Mouse (Mus musculus): Measurements from ENCODE around the gene Prc1. TPM values are rescaled to one million over a fixed set of nuclear protein-coding genes. Genes with fewer than 3 reads are reported as not detected.
A peak's percentile ranks its signal among the peaks of the same experiment; 100 is the strongest.
"Not testable (repeated sequence)": the region's sequence is repeated elsewhere in the genome, so short reads cannot be mapped to it uniquely, and the experiment has no call there.

The Prc1 gene
- total and polyA plus RNA-seq, 3 experiments: 3.8 to 5.3 (median 4.0) TPM

- no peak for DNase-seq
Measured at GRCm38 (mm10) chr7:80284391-80284790, 9.9 kb upstream of the Prc1 start.

GRCm38 (mm10) chr7:80285725-80286124 is 8.5 kb upstream of the Prc1 start:
- no peak for DNase-seq

DNA sequence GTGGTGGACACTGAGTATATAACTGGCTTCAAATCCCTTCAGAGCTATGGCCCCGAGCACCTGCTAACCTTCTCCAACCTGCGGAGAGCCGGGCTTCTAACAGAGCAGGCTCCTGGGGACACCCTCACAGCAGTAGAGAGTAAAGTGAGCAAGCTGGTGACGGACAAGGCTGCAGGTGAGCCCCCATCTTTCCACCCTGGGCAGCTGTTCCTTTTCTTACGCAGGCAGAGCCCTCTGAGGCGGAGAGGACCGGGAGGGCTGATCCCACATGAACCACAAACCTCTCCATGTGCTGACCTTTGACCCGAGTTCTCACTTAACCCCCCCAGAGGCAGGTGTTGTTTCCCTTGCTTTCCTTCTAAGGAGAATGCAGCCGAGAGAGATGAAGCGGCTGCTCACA is 6.5 kb upstream of the Prc1 start:
- DNase-seq: no peak

GRCm38 (mm10) chr7:80294764-80295648 is 756 bp downstream of the Prc1 start:
- no peak for DNase-seq

- no peak for DNase-seq
Measured at GRCm38 (mm10) chr7:80296462-80296861, 2.2 kb downstream of the Prc1 start.

DNA sequence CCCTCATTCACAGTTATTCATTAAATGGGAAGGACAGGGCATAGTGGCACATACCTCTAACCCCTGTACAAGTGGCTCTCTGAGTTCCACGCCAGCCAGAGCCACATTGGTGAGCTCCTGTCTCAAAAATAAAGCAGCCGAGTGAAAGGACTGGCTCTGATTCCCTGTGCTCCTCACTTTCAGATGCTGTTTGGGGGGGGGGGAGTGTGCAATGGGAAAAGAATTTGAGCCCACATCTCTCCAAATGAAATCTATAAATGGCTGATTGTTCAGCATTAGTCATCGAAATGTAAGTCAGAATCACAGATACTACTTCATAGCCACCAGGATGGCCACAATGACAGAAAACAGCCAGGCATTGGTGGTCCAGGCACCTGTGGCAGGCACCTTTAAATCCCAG is 2.8 kb downstream of the Prc1 start:
- no peak for DNase-seq

- DNase-seq: no peak
Measured at GRCm38 (mm10) chr7:80298754-80299153, 4.5 kb downstream of the Prc1 start.

DNA sequence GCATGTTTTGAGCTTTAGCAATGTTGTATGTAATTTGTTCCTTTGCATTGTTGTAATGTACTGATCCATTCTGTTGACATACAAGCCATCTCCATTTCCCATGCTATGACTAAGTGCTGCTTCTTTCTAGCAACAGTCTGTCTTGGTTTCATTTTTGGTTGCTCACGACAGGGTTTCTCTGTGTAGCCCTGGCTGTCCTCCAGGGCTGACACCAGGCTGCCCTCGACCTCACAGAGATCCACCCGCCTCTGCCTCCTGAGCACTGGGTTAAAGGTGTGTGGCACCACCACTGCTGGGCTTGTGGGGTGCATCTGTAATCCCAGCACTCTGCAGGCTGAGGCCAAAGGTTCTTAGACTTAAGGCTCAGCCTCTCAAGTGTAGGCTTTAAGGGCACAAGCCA is 5.3 kb downstream of the Prc1 start:
- DNase-seq: peak; percentile 42

DNA sequence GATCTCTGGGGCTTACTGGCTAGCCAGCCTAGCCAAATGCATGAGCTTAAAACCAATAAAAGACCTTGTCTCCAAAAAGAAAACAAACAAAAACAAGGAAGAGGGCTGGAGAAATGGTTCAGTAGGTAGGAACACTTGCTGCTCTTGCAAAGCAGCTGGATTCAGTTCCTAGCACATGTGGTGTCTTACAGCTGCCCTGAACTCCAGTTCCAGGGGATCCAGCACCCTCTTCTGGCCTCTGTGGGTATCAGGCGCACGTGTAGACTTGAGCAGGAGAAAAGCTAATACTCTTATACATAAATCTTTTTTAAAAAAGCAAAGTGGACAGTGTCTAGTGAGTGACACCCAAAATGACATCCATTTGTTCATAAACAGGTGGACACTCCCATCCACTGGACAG is 7.3 kb downstream of the Prc1 start:
- no peak for DNase-seq

DNA sequence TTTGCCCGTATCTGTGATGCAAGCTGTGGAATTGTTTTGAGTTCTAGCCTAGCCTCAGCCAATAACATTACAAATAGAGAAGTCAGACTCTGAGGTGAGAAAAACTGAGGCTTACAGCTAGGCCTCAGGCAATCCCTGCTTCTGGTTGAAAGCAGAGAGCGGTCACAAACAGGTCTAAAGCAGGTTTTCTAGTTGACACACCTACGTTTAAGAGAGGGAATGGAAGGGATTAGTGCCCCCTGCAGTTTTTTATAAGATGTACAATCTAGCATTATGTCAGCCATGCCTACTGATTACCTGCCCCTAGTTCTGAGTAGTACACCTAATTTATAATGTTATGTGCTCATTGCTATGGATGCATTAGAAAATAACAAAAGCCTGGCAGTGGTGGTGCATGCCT is 13.5 kb downstream of the Prc1 start:
- no peak for DNase-seq

DNA sequence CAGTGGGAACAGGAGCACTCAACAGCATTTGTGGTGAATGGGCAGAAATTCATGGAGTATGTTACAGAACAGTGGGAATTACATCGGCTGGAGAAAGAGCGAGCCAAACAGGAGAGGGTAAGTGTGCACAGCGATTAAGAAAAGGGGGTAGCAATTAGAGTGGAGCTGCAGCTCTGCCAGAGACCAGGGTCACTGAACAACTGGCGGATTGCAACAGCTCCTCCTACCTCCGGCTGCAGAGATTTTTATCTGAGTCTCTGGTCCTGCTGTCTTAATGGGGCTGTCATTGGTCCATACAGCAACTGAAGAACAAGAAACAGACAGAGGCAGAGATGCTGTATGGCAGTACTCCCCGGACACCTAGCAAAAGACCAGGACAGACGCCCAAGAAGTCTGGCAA is 16.5 kb downstream of the Prc1 start:
- DNase-seq: no peak

GRCm38 (mm10) chr7:80315733-80316132 is 21.5 kb downstream of the Prc1 start:
- no peak for DNase-seq

- DNase-seq: no peak
Measured at GRCm38 (mm10) chr7:80317439-80318115, 23.3 kb downstream of the Prc1 start.

GRCm38 (mm10) chr7:80318670-80319069 is 24.4 kb downstream of the Prc1 start:
- DNase-seq: no peak

DNA sequence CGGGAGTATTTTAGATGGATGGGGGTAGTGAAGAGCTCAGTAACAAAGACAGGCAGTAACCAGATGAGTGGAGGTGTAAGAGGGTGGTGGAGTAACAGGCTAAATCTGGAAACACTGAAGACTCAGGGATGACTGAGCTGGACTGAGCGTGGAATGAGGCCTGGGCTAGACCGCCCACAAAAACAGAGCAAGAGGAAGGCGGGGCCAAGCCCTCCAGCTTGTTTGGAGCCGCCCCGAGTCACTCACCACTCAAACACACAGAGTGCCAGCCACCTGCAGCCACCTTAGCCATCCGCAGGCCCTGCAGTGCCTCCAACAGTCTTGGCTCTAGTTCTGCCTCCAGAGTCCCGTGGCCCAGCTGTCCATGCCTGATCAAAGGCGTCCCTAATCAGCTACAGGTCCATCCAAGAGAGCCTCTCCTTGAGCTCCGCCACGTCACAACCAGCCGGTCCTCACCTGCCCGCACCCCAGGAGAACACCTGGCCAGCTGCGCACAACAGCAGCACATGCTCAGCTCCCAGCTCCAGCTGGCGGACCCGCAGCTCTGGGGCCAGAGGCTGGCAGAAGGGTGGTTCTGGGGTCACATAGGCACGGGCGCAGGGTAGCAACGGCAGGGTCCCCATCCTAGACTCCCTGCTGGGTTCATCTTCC is 25.7 kb downstream of the Prc1 start:
- no peak for DNase-seq

GRCm38 (mm10) chr7:80323336-80323735 is 29.1 kb downstream of the Prc1 start:
- no peak for DNase-seq

DNA sequence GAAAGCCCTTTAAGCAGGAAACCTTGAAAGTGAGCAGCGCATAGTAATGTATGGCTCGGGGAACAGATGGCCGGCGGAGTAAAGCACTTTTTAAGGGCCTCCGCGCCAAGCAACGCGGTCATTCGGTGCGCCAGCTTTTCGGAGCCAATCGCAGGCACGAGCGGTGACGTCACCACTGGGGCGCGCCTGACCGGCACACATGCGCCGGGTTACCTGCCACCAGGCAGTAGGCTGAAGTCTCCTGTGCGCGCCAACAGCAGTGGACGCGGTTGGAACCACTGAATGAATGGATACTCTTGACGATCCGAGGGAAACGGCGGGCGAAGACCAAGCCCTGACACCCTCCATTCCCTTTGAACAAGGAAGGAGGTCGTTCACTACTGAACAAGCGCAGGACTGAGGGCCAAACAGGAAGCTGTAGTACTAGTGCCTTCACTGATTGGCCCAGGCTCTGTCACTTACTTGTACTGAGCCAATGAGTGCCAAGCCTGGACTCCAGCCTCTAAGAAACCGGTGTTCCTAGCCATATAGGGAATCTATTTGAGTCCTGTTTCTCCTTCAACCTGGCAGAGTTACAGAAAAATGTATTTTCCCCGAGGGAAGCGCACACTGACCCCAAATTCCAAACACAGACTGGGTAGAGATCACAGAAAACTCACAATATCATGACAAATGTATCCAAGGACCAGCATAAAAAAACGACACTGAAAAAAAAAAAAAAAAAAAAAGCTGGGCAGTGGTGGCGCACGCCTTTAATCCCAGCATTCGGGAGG is 30.0 kb downstream of the Prc1 start, which contains the start of gene Rccd1:
Gene Rccd1, minus strand, starts transcription at position 412 of the 773 bp plus-strand sequence.
- DNase-seq: peak; percentile 97

GRCm38 (mm10) chr7:80324816-80325119 is 30.5 kb downstream of the Prc1 start:
- not testable (repeated sequence) for DNase-seq

DNA sequence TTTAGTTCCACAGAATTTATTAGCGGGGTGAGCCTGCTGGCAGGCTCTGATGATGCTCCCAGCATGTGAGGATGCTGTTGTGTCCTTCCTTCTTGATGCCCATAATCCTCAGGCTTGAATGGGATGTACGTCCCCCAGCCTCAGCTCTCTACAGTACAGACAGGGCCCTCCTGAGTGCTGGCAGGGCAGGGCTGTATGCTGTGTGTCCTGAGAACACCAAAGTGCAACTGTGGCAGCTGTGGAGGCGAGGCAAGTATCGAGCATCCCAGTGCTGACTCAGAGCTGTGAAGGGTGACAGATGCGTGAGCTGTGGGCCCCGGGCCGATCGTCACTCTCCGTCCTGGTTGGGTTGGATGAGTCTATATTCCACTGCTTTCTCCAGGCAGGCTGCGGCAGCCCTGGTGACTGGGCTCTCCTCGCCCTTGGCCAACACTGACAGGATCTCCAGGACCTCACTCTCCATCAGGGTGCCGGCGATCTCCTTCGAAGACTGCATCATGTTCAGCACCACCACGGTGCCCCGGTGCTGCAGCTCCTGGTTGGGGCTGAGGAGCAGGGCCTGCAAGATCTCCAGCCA is 31.1 kb downstream of the Prc1 start:
- DNase-seq: no peak

DNA sequence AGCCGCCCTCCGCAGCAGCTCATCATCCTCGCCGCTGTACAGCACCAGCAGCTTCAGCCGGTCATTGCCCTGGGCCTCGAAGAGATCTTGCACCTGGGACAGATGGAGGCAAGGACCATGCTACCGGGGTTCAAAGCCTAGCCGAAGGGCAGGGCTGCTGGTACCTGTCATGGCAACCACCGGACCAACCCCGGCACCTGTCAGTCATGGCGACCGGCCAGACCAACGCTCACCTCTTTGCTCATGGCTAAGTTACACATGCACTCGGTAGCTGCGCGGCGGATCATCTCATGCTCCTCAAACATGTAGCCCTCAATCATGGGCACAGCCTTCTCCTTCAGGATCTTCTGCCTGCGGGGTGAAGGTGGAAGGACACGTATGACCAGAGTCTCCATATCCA is 31.8 kb downstream of the Prc1 start:
- no peak for DNase-seq

- no peak for DNase-seq
Measured at GRCm38 (mm10) chr7:80330278-80330677, 36.0 kb downstream of the Prc1 start.

- peak; percentile 63 for DNase-seq
Measured at GRCm38 (mm10) chr7:80331433-80331832, 37.2 kb downstream of the Prc1 start.
